Mouse (Mus musculus) thymus, adult 2 months (tissue): ENCODE results near the gene Ddx25.

ENCODE experiments used
- CTCF ChIP-seq: fragments of 200-500 bp; IDR thresholded peaks from 2 replicates; pipeline ENCODE4 v1.5.1; 2012; ENCODE audit warnings: mild to moderate bottlenecking, control low read depth, low read length, moderate library complexity, borderline replicate concordance; ENCODE audit not compliant: control insufficient read depth, poor library complexity, insufficient read depth; ENCODE audit errors: extremely low read depth
- POLR2A ChIP-seq: fragments of 200-500 bp; IDR thresholded peaks from 2 replicates; pipeline ENCODE4 v1.6.1; 2012; ENCODE audit warnings: mild to moderate bottlenecking, low read length, control low read depth, moderate library complexity; ENCODE audit not compliant: control insufficient read depth, poor library complexity, insufficient read depth; ENCODE audit errors: extremely low read depth

GRCm38 (mm10) chr9:35539001-35539750, 19.2 kb downstream of the Ddx25 start:
- TF ChIP-seq CTCF: no peak
- TF ChIP-seq POLR2A: no peak
